Mouse (Mus musculus) brain, embryonic 18.5 days (tissue): Measurements from ENCODE around the gene Zfhx3.

ENCODE experiments used
- DNase-seq: peaks from one replicate; pipeline ENCODE4 v3.0.0-alpha.2; 2012; ENCODE audit warnings: low read depth, low spot score

Zfhx3 gene

DNA sequence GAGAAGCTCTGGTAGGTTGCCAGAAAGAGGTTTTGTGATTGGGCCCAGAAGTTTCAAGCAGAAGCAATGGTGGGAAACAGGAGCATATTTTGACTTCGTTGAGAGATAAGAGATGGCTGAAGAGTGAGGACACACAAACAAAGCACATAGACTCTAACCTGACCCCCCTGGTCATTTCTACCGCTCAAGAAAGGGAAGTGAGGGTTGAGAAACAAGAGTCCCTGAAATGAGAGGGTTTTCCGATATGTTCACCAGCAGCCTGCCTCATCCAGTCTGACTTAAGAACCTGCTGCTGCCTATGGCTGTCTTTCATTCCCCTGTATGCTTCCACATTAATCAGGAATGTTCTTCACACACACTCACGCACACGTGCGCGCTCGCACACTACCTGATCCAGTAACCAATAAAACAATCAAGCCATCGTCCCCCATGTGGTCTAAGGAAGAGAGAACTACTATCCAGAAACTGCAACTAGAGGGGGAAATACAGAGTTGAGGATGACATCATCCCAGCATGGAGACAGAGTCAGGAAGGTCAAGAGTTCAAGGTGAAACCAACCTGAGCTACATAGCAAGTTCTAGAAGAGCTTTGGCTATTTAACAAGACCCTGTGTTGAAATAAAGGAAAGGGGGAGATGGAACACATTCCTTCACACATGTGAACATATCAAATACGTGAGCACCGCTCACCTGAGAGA lies 649.7 kb downstream of the Zfhx3 start:
- no peak for DNase-seq

DNA sequence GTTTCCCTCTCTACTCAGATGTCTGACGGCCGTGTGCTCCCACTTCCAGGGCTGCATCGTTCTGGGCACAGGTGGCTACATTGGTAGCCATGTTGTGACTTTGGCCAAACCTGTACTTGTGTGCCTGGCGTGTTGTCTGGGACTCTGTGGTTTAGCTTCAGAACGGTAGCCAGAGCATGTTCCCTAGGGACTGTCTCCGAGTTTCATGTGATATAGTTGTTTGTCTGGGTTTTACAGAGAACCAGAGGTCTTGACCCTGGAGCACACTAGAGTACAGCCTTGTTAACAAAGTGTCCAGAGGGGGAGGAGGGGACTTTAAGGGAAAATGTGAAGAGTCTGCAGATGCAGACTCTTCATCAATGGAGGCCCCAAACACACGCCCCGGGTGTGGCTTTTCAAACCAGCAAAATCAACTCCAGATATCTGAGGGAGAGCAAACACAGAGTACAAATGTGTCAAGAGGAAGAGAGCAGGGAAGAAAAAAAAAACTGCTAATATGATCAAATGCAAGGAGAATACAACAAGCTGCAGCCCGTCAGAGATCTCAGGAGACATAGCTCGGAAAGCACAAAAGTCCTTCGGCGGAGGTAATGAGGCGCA lies 650.6 kb downstream of the Zfhx3 start:
- DNase-seq = no peak

DNA sequence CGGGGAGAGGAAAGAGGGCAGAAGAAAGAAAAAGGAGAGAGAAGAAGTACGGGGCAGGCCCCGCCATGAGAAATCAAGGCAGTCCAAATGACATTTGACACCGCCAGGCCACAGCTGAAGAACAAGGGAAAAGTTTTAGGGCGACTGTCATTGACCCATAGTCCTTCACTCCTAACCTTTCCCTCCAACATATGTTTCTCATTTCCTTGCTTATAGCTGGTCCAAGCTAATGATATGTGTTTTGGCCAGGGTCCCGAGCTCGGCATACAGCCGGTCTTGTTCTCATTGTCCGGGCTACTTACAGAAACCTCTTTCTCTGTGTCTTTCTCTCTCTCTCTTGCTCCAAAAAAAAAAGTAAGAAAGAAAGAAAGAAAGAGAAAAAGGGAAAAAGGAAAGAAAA lies 651.4 kb downstream of the Zfhx3 start:
- DNase-seq = no peak

DNA sequence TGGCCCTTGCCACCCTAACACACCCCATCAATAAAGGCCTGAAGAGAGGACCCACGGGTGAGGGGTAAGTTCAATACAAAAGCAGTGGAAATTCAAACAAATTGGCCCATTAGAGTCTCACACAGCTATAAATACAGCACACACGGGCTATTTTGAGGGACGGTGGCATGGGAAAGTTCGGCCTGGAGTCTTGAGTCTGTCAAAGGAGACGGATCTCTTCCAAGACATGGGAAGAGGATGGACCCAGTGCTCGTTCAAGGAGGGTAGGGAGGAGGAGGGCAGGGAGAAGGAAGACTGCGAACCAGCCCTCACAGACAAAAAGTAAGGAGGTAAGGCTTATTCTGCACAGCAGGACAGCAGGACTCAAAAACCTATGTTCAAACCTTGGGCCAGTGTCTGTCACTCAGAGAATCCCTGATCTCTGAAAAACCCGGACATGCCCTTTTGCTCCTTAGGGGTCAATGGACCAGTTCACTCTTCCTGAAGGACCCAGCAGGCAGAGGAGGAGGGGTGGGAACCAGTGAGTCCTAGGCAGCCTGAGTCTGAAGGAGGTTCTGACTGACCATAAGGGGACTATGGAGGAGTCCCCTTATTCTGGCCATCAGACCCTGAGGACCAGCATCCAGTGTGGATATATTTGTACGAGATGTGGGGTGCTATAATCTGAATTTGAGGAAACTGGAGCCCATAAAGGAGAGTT lies 652.1 kb downstream of the Zfhx3 start:
- DNase-seq = no peak

DNA sequence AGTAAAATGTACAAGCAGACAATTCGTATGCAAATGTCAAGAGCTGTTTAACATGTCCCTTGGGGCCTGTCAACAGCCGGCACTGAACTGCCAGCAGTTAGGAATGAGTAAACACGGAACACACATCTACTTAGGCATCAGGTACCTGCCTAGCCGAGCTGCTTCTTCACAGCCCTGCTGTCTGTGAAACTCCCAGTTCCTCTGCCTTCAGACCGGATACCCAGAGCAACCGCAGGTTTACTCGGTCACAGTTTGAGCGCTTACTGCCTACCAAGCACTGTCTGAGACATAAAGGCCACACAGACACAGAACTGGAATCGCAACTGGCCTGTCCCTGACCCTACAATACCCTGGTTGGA lies 652.6 kb downstream of the Zfhx3 start:
- DNase-seq = no peak

DNA sequence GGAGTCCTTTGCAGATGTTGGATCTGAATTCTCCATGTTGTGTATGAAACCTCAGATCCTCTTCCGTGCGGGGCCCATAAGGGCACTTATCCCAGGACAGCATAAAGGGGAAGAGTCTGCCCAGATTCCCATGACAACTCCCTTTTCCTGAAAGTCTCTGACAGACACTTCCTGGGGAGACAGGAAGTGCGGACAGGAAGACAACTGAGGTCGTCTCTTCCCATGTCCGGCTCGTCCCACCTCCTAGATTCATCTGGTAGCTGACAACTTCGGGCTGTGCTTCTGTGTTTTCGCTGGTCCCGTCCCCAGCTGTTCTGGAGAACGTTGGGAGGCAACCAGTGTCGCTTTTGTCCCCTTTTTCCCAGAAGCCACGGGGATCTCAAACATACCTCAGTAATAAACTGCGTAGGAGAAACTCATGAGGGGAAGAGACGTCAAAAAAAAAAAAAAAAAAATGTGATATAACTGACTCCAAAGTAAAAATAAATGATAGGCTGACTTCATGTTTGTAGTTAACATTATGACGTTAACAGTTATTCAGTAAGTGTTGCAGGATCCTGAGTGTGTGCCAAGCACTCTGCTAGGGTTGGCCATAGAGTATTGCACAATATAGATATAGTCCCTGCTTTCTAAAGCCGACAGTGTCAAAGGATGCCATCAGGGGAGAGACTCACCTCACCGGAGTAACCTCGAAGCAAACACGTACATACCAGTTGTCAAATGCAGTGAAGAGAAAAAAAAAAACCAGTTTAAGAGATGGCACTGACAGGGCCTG lies 653.5 kb downstream of the Zfhx3 start:
- no peak for DNase-seq

DNA sequence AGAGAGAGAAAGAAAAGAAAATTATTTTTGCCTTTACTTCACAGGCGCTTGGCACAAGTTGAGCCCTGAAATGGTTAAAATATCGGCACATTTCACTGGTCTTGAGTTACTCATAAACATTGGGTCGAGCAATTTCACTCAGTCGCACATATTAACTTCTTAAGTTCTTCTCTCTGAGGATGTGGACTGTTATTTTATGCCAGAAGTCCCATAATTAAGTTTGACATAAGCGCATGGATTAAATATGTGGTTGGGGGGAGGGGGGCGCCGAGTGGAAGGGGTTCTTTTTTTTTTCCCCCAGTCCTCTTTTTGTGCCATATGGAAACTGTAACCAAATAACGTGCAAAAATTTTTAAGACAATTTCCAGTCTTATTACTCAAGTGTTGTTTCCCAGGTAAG lies 656.6 kb downstream of the Zfhx3 start:
- DNase-seq = no peak

DNA sequence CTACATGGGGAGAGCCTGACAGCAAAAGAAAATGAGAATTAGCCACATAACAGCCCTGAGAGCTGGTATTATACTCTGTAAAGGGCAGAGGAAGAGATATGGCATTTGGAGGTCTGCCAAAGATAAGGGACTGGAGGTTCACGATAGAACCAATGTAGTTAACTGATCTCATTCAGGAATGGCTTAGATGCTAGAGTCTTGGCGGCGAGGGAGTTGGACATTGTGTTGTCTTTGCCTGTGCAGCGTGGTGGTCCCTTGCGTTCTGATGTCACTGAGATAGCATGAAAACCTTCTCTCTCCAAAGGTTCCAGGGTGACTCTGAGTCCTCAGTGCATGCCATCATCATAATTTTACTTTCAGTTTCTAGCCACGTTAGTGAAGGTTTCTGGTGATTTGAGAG lies 657.1 kb downstream of the Zfhx3 start:
- DNase-seq = no peak

DNA sequence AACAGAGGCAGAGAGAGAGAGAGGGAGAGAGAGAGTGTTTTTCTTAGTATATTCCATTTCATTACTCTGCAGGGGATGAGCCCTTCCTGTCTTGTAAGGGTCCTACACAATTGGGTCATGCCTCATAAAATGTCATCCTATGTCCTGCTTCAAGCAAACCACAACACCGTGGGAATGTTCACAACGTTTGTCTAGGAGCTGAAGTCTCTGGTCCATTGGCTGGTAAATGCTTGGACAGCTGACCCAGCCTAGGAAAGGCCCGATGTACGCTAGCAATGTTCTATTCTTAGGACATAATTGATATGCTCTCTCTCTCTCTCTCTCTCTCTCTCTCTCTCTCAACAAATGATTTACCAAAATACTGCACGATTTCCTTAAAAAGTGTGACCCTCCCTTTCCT lies 666.2 kb downstream of the Zfhx3 start:
- DNase-seq = no peak

DNA sequence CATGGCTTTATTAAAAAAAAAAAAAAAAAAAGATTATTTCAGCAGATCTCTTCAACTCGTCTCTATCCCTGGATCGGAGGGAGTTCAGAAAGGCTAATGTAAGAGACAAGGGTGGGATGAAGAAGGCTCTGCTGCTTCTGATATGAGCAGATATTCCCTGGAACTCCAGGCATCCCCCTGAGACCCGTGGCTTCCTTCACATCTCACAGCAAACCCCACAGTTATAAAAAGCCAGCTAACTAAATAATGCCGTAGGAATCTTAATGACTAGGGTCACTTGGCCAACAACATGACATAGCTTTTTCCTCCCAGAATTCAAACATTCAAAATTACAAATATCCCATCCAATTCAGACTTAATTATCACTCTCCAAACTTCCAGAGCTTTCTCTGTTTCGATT lies 666.7 kb downstream of the Zfhx3 start:
- no peak for DNase-seq

DNA sequence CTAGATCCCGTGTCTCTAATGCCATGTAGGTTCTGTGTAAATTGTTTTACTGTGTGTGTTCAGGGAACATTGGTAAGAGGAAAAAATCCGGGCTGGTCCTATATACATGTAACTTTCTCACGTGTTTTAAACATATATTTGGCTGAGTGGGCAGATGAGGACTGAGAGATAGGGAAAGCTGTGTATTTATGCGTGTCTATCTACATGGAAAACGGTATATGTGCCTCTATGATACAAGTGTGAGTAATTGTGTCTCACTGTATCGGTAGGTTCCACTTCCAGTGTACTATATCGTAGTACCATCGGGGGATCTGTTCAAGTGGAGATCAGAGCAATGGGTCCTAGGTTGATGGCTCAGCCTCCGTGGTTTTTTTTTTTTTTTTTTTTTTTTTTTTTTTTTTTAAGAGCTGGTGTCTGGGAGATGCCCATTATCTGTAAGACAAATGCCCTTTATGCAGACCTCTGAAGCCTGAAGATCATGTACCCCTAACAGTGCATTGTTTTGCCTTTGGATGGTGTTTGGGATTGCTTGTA lies 668.8 kb downstream of the Zfhx3 start:
- no peak for DNase-seq

DNA sequence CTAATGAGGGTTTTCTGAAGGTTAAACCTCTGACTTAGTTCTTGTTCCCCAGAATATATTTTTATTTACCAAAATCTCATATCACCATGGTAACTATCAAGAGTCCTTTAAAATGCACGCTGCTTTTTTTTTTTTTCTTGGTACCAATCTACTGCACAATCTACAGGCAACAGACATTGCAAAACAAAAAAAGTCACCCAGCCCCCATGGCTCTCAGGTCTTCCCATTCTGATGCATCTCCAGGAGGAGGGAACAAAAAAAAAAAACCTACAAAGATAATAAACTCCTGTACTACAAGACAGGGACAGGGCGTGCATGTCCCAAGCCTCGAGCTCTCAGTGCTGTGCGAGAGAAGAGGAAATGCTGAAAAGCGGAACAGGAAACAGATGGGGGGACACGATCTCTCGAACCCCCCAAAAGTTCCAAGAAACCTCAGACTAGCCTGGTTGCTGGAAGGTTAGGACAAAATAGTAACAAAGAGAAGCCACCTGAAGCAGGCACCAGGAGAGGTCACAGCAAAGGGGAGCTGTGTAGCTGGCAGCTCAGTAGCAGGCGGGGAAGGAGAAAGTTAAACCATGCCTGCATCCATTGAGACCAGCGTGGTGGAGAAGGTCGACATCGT lies 669.5 kb downstream of the Zfhx3 start:
- no peak for DNase-seq

DNA sequence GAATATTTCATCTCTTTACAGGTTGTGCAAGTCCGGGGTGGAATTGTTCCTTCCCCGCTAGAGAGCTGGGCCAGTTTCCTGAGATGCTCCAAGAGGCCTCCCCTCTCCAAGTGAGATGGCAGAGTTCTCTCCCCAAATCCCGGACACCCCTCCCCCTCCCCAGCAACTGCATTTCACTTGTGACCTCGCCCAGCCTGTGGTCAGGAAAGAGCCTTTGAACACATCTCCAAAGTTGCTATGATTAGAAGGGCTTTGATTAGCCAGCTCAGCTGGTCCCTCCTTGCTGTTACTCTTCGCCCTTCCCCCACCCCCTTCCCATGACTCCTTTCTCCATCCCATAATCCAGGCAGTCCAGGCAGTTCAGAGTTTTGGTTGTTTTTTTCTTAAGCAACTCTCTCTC lies 670.4 kb downstream of the Zfhx3 start:
- no peak for DNase-seq

DNA sequence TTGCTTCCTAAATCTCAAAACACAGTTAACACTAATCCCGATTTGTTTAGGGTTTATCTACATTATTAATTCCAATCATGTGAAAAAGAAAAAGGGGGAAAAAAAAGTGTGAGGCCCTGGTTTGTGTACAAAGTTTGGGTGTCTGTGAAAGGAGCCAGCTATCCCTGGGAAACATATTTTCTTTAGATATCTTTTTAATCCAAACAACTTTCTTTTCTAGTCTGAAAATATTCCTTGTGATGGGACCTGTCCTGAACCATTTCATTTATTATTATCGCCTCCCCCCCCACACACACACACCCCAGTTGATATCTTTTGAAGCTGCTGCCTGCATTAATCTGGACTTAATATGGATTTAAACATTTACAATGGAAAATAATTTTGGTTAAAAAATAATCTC lies 670.8 kb downstream of the Zfhx3 start:
- no peak for DNase-seq

DNA sequence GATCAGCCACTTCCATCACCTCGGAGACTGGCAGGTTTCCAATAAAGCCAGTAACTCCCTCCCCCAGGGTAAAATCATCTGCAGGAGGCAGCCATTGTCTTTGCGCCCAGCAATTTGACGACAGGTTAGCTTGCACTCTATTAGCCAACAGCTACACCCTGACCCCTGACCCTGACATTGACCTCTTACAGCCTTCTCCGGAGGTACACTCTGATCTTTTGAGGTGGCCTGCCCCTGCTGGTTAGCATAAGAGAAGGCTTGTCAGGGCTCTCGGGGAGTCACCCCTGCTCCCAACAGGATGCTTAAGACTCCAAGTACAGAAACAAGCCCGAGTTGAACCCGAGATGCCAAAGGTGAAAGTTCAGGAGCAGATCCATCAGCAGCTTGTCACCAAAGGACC lies 678.9 kb downstream of the Zfhx3 start:
- no peak for DNase-seq

DNA sequence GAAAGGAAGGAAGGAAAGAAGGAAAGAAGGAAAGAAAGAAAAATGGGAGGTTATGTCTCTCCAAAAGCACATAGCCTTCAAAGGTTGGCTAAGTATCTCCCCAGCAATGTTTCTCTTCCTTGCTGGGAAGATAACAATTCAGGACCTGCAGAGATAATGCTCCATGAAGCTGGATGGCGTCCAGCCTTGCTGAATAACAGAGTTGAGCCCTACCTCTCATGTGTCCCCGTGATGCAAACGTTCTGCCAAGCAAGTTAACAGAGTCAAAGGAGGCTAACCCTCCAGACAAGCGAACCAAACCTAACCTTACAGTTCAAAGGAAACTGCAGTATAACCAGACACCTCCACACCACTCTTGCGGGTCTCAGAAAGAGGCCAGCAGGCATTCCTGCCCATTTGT lies 681.2 kb downstream of the Zfhx3 start:
- DNase-seq = no peak

DNA sequence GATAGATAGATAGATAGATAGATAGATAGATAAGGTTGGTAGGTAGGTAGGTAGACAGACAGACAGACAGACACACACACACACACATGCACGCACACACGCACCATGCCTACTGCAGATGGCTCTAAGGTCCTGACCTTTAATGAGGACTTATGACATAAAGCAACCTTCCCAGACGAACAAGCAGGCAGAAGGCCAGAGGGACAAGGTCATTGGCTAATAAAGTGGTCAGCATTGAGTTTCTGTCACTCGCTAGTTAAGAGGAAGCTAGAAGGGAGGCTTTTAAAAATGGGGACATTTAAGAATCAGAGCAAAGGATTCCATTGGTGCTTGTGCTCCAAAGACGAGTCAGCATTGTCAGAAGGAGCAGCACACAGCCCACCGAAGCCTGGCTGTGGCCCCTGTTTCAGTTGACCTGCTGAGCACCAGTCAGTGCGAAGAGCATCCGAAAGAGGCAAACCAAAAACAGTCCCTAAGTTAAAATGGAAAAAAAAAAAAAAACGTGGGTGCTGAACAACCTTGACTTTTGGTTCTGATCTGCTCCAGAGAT lies 683.2 kb downstream of the Zfhx3 start:
- no peak for DNase-seq

DNA sequence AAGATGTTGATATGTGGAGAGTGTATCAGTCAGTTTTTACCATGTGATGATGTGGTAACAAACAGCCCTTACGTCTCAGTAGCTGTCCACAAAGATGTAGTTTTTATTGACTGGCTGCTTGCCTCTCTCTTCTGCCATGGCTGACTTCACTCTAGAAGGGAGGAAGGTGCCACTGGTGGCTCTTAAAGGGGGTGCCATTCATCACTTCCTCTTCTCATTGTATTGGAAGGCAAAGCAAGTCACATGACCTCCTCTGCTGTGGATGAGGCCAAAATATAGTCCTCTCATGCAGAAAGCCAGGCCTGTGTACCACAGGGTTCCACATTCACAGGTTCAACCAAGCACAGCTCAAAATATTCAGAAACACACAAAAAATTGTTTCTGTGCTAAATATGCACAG lies 688.6 kb downstream of the Zfhx3 start:
- DNase-seq = no peak

DNA sequence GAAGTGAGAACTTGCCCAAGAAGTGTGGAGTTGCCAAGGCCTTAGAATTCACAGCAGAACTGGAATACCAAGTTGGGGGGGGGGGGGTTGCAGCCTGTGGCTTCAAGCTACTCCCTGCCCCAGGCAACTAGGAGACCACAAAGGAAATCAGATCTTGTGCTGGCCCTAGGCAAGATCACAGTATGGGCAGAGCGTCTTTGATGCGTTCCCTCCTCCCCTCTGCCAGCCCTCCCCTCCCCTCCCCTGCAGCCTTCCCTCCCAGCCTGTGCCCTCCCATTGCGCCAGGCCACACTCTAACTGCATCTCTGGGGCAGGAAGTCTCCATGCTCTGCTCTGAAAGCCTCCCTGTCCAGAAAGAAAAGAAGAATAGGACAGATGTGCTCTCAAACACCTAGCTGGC lies 691.8 kb downstream of the Zfhx3 start:
- DNase-seq = no peak

DNA sequence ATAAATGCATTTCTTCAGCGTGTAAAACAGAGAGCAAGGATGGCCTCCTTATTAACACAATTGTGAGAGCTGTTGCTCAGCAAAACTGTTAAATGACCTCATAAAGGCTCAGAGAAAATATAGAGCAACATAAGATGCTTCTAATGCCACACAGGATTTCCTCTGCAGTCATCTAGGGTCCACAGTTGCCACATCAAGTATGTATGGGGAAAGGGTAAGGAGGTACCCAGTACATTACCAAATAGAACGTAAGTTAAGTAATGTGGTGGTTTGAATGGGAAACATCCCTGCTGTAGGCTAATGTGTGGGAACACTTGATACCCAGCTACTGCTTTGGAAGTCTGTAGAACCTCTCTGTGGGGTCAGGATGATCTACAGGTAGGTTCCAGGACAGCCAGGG lies 695.4 kb downstream of the Zfhx3 start:
- no peak for DNase-seq

DNA sequence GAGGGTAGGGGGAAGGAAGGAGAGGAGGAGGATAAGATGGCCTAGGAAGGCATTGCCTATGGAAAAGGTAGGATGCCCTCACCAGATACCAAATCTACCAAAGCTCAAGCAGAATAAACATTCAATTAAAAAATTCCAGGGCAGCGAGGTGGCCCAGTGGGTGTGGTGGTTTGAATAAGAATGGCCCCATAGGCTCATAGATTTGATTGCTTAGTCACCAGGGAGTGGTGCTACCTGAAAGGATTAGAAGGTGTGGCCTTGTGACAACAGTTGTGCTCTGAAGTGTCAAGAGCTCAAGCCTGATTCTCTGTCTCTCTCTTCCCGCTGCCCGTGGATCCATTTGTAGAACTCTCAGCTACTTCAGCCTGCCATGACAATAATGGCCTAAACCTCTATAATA lies 703.2 kb downstream of the Zfhx3 start:
- no peak for DNase-seq

DNA sequence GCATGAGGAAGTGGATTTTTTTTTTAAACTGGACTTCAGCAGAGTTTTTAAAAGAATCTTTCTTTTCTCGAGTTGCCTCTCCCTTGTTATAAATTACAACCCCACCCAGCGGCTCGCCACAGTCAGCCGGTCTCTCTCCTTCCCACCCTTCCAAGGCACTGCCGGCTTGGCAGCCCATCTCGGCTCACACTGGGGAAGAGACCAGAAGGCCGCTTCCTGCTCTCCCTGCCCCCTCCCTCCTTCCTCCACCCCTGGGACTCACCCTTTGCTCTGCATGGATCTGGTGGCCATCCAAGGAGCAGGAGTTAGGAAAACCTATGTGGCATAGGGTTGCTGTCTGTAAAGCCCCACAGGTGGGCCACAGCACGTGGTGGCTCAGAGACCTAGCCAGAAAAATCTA lies 705.1 kb downstream of the Zfhx3 start:
- DNase-seq = no peak
